Mouse (Mus musculus) midbrain, embryonic 15.5 days (tissue): ENCODE measurements at regions not wholly inside any gene's neighbourhood (a gene's known extent, or its start where the extent isn't known, plus 50 kb on each side); places are given as distances from the start of the nearest gene placed in this dataset.
A peak's percentile ranks its signal among the peaks of the same experiment; 100 is the strongest.

ENCODE experiments used
- ATAC-seq: fragments of 200-750 bp; cut with Nextera tagmentation; replicated peaks from 2 replicates; pipeline ENCODE4 v1.8.0; 2017; ENCODE audit warnings: moderate TSS enrichment
- H3K27ac ChIP-seq: fragments of 300-500 bp; sonication (generic); 2 replicates; pipeline ENCODE4 v1.5.1; 2015; ENCODE audit warnings: mild to moderate bottlenecking, inconsistent platforms
- H3K27me3 ChIP-seq: fragments of 300-500 bp; sonication (generic); replicated peaks from 2 replicates; pipeline ENCODE4 v1.6.1; 2015; ENCODE audit warnings: inconsistent platforms
- H3K36me3 ChIP-seq: fragments of 300-500 bp; sonication (generic); replicated peaks from 2 replicates; pipeline ENCODE4 v1.6.1; 2015; ENCODE audit warnings: inconsistent platforms
- H3K4me1 ChIP-seq: fragments of 300-500 bp; sonication (generic); 2 replicates; pipeline ENCODE4 v1.6.1; 2015; ENCODE audit warnings: inconsistent platforms
- H3K4me2 ChIP-seq: fragments of 300-500 bp; sonication (generic); 2 replicates; pipeline ENCODE4 v1.6.1; 2015; ENCODE audit warnings: inconsistent platforms, mild to moderate bottlenecking, moderate library complexity
- H3K4me3 ChIP-seq: fragments of 300-500 bp; sonication (generic); 2 replicates; pipeline ENCODE4 v1.5.1; 2015; ENCODE audit warnings: mild to moderate bottlenecking, inconsistent platforms
- H3K9ac ChIP-seq: fragments of 300-500 bp; sonication (generic); 2 replicates; pipeline ENCODE4 v1.6.1; 2015; ENCODE audit warnings: mild to moderate bottlenecking, inconsistent platforms
- H3K9me3 ChIP-seq: fragments of 300-500 bp; sonication (generic); 2 replicates; pipeline ENCODE4 v1.6.1; 2016; ENCODE audit warnings: inconsistent platforms
- WGBS: fragments of 180-500 bp; shearing (Covaris S2); methylation state at CpG from one replicate; pipeline ENCODE4 v1.1.7; 2015; ENCODE audit warnings: mixed read lengths; 5-methylcytosine and 5-hydroxymethylcytosine counted together

DNA sequence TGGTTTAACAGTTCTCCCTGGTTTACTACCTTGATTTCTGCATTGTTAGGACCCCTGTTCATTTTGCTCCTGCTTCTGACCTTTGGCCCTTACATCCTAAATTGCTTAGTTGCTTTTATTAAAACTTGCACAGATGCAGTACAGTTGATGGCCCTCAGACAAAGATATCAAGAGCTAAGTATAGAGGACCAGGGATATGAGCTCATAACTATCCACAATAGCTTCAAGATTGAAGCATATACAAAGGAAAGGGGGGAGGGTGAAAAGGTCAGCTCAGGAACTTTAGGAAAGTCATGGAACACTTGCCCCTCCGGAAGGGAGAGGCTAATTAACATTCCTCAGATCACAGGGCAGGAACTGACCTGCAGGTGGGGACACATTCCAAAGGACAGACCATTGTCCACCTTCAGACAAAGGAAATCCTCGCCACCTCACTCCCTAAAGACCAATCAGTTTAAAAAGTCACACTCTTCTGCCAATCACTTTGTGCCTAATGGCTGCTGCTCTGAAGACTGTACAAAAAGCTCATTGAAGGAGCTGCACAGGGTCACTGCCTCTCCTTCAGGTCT, 751.1 kb upstream of the Adarb2 start:
- H3K9ac ChIP-seq, result no peak overlapping the region
- WGBS, result 16% methylated on average over 2 of the region's 2 CpGs
- H3K4me1 ChIP-seq, result no peaks in the 10 kb centered on the region
- no peak overlapping the region for H3K27ac ChIP-seq
- H3K4me3 ChIP-seq, result no peak overlapping the region
- no peaks in the 10 kb centered on the region for H3K9me3 ChIP-seq
- no peak overlapping the region for H3K4me2 ChIP-seq
- no peak for ATAC-seq
- H3K27me3 ChIP-seq, result no peaks in the 10 kb centered on the region
- H3K36me3 ChIP-seq, result no peaks in the 10 kb centered on the region

DNA sequence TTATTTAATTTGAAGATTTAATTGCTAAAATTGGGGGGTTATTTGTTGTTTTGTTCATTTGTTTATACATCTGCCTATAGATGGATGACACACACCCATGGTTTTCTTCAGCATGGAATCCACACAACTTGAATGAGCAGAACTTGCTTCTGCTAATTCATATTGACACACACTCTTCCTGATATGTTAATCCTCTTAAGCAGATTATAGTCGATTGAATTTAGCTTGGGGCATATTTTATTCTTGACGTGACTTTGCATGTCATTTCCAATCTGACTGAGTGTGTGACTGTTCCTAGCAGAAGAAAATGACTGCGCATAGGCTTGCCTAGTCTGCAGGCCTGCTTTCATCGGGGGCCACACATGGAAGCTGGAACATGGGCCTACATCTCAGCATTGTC, 727.0 kb upstream of the Adarb2 start:
- no peaks in the 10 kb centered on the region for H3K27me3 ChIP-seq
- no peak overlapping the region for H3K9ac ChIP-seq
- H3K4me3 ChIP-seq, result no peak overlapping the region
- no peak overlapping the region for H3K4me2 ChIP-seq
- H3K4me1 ChIP-seq, result no peaks in the 10 kb centered on the region
- peak; percentile 67; the same call in 1 of the 2 replicates for ATAC-seq
- WGBS, result 39% methylated on average over 4 of the region's 4 CpGs
- H3K9me3 ChIP-seq, result no peaks in the 10 kb centered on the region
- H3K36me3 ChIP-seq, result no peaks in the 10 kb centered on the region
- H3K27ac ChIP-seq, result no peak overlapping the region

DNA sequence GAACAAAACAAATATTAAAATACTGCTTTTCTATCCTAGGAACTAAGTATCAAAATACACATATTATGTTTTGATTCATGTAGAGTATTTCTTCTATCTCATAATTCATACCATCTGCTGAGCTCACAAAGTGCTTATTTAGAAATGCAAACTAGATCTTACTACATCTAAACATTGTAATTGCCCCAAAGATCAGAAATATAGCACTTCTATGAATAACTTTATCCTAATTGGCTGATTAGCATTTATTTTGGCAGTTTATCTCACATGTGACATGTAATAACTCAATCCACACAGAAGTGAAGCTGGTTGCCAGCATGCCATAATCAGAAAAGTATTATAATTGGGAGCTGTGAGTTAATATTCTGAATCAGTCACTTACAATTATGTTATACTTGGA, 684.6 kb upstream of the Adarb2 start:
- no peak for ATAC-seq

DNA sequence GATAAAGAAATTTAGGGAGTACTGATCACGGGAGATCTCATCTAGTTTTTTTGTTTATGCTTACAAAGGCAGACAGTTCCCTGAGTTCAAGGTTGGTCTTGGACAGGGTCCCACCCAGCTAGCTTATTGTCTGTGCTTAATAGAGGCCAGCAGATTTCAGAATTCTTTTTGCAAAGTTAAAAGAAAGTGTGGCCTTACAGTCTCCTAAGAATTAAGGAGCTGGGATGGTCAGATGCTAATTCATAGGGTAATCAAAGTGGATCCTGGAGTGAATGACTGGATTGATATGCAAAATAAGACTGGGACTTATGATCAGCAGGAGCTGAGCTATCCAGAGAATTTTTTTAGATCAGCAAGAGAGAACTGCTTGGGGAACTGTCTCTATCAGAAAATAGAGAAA, 678.2 kb upstream of the Adarb2 start:
- Histone ChIP-seq H3K4me2 (no peak overlapping the region), H3K4me3 (no peak overlapping the region), H3K27me3 (no peaks in the 10 kb centered on the region), H3K27ac (no peak overlapping the region), H3K4me1 (no peaks in the 10 kb centered on the region), H3K9ac (no peak overlapping the region), H3K9me3 (no peaks in the 10 kb centered on the region), H3K36me3 (no peaks in the 10 kb centered on the region)
- ATAC-seq, result no peak
- WGBS, result 60% methylated on average over 1 of the region's 1 CpGs

More for the DNA sequence above, 684.6 kb upstream of the Adarb2 start:
- H3K36me3 ChIP-seq, result no peaks in the 10 kb centered on the region
- no peak overlapping the region for H3K9ac ChIP-seq
- H3K27me3 ChIP-seq, result no peaks in the 10 kb centered on the region
- no peak overlapping the region for H3K27ac ChIP-seq
- H3K4me2 ChIP-seq, result no peak overlapping the region
- H3K4me1 ChIP-seq, result no peaks in the 10 kb centered on the region
- H3K9me3 ChIP-seq, result no peaks in the 10 kb centered on the region
- H3K4me3 ChIP-seq, result no peak overlapping the region

DNA sequence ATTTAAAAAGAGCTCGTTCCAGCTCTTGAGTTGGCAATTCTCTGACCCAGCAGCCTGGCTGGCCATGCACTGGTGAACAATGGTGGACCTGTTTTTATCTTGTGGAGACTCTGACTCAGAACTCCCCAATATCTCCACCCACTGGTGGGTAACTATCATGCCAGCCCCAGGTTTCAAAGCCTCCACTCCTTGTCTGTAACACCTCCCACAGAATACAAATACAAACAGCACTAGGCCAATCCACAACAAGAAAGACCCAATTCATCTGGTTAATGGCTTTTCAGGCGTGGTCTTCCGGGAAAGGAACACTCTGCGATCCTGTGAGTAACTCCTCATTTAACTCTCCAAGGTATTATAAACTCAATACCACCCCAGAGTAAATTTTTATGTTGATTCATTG, 663.8 kb upstream of the Adarb2 start:
- no peaks in the 10 kb centered on the region for H3K27me3 ChIP-seq
- no peak overlapping the region for H3K27ac ChIP-seq
- no peaks in the 10 kb centered on the region for H3K4me1 ChIP-seq
- 89% methylated on average over 4 of the region's 4 CpGs for WGBS
- no peaks in the 10 kb centered on the region for H3K9me3 ChIP-seq
- no peak for ATAC-seq
- H3K4me3 ChIP-seq, result no peak overlapping the region
- H3K4me2 ChIP-seq, result no peak overlapping the region
- no peaks in the 10 kb centered on the region for H3K36me3 ChIP-seq
- no peak overlapping the region for H3K9ac ChIP-seq

DNA sequence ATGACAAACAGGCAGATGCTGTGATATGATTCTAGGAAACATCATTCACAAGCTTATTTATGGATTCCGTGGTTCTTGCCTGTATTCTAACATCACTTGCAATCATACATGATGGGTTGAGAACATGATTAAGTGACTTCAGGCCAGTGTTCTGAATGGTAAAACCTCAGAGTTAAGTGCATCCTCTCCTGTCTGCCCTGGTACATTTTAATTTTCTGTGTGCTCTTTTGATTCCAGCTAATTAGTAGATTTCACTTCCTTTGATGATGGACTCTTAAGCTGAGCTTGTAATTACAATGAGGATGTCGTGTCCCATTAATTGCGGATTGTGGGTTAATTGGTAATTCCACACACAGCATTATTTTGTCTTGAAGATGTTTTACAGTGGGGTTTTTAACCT, 618.6 kb upstream of the Adarb2 start:
- Histone ChIP-seq H3K4me3 (no peak overlapping the region), H3K27ac (no peak overlapping the region), H3K4me1 (no peaks in the 10 kb centered on the region), H3K9ac (no peak overlapping the region), H3K4me2 (no peak overlapping the region), H3K27me3 (no peaks in the 10 kb centered on the region), H3K36me3 (no peaks in the 10 kb centered on the region), H3K9me3 (no peaks in the 10 kb centered on the region)
- WGBS, result 60% methylated on average over 3 of the region's 3 CpGs
- ATAC-seq, result no peak
